Mouse (Mus musculus) urinary bladder, postnatal 36 days (tissue): ENCODE results near the gene Rapgef6.

Experiments
- DNase-seq, 2 experiments: peaks; one replicate each; pipeline ENCODE4 v3.0.0; 2022; ENCODE audit warnings: low spot score in 2 of 2, mixed read lengths in 1 of 2

Rapgef6 gene

DNA sequence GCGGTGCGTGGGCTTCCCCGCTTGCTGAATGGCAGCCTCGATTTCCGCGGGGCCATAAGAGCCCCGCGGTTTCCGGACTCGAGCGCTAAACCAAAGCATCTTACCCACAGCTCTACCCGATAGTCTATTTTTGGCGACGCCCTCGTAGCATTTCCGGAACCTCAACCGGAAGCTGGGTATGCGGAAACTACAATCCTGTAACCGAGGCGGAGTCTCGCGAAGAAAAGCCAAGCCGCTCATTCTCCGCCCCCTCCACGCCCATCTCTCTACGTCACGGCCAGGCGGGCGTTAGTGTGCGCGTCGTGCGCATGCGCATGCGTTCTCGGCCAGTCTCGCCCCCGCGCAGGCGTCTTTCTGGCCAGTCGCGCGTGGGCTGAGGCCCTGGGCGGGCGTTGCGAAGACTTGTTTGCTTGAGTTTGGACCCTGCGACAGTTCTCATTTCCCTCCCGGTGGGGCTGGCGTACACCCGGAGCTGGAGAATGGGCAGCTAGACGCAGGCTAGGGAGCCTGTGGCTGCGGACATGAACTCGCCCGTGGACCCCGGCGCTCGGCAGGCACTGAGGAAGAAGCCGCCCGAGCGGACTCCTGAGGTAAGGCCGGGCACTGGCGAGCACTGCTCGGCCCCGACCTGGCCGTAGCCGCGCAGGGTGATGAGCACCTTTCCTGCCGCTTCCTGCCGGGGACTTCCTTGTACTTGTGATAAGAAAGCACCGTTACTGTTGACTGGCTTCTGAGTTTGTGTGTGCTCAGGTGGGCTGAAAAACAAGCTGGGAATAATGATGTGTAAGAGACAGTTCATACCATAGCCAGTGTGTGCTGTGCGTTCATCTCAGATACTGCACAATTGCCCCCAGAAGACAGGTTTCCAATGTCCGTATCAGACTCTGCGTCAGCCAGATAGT is at the start of gene Rapgef6:
Gene Rapgef6 (plus strand): TSS at position 319 of the 902 bp plus-strand sequence.
- DNase-seq, result peak; percentile 99

DNA sequence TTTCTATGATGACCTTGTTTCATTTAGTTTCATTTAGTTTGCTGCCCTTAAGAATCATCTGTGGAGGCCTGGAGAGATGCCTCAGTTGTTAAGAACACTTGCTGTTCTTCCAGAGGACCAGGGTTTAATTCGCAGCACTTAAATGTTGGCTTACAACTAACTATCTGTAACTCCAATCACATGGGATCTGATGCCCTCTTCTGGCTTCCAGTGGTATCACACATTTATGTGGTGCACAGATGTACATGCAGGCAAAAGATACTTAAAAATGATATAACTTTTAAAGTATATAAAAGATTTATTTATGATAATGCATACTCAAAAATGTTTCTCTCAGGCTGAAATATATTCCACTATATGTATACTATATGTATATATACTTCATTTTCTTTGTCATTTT is 44.2 kb upstream of the Rapgef6 start:
- no peak for DNase-seq

DNA sequence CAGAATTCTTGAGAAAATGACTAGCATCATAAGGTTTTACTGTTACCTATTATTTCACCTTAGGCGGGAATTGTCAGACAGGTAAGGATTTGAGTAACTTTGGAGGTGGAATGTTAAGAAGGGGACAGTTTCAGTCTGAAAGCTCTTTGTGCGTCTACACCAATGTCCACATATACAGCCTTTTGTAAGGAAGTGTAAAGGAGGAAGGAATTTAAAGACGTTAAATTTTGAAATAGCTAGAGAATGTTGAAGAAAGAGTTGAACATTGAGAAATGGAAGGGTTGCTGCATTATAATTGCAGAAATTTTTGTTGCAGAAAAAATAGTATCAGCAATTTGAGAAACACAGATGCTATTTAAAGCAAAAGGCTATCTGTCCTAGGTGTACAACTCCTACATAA is 36.6 kb upstream of the Rapgef6 start:
- DNase-seq, result no peak

DNA sequence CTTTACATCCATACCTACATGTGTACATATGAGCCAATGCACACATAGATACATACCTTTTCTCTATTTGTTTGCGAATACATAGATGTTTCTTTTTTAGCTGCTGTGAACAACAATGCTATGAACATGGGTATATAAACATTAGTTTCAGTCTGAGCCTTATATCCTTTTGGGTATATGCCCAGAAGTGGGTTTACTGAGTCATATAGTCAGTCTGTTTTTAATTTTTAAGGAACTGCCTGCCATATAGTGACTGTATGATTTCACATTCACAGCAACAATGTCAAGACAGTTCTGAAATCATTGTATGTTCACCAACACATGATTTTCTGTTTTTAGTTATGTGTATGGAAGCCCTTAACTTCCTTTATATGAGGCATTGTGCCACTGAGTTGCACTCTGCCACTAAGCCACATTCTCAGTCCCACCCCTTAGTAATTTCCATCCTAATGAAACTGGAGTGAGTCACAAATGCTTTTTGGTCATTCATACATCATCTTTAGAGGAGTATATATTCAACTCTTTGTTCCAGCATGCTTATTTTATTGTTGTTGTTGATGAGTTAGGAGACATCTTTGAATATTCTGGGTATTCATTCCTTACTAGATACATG is 30.6 kb upstream of the Rapgef6 start:
- no peak for DNase-seq

DNA sequence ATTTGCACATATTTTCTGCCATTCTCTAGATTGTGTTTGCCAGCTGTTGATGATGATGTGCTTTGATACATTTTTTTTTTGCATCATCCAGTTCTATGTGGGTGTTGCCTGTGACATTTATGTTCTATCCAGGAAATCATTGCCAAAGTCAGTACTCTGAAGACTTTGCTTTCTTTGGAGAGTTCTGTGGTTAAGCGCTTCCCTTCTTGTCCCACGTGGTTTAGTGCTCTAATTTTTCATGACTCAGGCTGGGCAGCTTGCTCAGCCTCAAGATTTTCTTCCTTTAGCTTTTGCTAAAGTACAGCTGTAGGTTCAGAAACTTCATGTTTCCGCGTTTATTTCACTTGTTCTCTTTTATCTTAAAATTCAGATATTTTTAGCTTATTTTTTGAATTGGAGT is 30.1 kb upstream of the Rapgef6 start:
- DNase-seq, result no peak

DNA sequence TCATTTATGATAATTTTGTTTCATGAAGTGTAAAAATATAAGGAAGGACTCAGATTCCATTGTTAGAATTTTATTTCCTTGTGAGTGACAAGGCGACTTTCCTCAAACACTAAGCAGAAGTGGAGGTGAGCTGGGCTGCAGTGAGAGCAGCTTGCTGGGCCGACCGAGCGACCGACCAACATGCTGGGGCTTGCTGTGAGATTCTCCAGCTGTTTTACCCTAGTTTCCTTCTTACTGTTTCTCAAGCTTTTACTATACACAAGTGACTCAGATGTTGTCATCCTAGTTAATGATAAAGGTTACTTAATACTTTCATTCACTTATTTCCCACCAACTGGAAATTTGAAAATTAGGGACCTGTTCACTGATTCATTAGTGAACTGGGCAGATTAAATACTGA is 22.8 kb upstream of the Rapgef6 start:
- DNase-seq, result peak; percentile 19 to 48

DNA sequence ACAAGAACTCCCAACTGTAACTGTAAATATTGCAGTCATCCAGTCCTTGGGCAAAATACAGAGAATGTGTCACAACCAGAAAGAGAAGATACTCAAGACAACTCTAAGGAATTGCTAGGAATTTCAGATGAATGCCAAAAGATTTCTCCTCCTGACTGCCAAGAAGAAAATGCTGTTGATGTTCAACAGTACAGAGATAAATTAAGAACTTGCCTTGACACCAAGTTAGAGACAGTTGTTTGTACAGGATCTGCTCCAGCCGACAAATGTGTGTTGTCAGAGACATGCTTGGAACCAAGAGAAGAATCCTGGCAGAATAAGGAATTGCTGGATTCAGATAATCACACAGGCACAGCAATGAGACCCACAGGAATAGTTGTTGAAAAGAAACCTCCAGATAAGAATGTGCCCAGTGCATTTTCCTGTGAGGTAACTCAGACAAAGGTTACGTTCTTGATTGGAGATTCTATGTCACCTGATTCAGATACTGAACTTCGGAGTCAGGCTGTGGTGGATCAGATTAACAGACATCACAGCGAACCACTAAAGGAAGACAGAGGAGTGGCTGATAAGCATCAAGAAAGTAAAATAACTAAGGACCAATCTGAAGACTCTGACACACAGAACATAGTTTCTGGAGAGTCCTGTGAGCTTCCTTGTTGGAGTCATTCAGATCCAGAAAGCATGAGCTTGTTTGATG is 20.0 kb upstream of the Rapgef6 start:
- DNase-seq, result peak in 1 of 2 experiments; percentile 5

DNA sequence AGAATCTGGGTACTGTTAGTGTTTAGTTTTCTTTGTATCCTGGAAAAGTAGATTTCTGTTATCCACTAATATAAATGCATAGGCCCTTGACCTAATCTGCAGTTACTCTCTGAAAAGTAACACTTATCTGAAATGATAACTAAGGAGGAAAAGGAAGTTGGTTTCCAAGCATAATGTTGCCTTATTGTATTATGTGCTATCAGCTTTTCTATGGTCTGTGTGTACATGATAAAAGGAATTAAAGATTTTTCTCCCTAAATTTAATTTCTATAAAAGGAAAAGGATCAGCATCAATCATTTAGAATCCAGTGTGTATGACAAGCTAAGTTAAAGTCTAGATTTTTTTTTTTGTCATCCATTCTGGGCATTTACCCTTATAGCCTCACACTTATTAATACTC is 9.1 kb upstream of the Rapgef6 start:
- DNase-seq, result no peak

DNA sequence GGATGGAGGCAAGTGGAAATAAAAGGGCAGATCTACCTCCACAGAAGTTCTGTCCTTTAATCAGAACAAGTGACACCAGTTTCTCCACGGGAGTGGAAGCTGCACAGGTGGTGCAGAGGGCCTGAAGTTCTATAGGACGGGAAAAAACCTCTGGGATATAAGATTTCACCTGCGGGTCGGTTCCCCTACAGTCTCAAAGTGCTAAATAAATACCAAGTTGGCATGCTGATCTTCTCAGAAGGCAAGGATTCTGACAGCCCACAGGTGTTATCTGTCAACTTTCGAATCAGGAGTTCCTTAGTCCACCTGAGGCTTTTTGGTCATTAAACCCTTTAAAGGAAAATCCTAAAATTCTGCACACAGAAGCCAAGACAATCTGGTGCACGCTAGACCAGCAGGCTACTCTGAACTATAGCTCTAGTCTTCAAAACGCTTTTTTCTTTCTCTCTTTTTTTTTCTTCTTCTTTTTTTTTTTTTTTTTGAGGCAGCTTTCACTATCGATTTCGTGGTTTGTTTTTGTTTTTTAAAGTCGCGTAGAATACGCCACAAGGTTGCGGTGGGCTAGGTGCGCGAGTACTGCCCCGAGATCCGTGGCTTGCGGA is 619 bp upstream of the Rapgef6 start:
- no peak for DNase-seq

DNA sequence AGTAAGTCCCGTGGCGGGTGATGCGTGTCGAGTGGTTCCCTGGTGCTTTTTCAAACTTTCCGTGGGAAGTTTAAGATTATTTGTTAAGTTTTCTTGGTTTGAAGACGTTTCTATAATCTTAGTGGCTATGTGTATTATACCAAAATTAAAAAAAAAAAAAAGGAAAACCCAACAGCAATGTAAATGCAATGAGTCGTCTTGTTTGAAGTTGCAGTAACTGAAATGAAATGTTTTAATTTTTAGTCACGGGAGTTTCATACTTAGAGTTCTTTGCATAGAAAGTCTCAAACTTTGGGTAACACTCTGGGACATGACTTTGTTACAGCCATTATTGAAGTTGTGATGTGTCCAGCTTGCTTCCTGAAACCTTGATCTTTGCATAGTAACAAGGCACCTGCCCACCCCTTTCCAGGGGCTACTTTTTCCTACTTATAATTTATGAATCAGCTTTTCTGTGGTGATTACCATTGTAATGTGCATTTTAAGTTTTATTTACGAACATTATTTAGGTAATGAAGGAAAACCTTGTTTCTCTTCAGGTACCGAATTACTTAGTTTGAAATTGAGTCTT is 869 bp downstream of the Rapgef6 start:
- DNase-seq, result no peak

DNA sequence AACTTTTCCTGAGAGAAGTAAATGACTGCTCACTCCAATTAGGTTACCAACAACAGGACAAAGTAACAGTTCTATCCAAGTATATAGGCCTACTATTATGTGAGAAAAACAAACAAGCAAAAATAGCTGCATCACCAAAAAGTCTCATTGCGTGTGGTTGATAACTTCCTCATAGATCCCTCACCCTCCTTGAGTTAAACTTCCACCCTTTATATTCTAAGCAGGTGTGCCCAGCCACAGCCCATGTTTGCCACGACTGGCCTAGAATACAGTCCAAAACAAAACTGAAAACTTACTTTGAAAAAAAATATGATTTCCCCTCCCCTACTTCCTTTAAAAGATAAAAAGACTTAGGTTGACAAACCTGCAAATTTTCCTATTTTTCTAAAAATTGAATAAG is 5.4 kb downstream of the Rapgef6 start:
- no peak for DNase-seq

DNA sequence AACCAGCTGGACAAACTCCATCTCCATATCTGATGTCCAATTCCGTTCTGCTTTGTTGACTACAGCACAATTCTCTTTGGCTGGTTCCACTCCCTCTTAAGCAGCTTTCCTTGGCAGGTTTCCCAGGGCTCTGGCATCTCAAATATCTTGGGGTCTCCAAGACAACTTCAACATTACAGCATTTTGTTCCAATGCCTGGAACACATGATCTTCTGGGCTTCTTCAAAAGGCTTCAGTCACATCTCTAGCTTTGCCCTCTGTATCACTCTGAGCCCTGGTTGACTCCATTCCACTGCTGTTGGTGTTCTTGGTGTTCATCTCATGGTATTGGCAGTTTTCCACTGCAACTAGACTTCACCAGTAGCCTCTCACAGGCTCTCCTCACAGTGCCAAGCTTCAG is 7.7 kb downstream of the Rapgef6 start:
- DNase-seq, result peak in 1 of 2 experiments; percentile 12

DNA sequence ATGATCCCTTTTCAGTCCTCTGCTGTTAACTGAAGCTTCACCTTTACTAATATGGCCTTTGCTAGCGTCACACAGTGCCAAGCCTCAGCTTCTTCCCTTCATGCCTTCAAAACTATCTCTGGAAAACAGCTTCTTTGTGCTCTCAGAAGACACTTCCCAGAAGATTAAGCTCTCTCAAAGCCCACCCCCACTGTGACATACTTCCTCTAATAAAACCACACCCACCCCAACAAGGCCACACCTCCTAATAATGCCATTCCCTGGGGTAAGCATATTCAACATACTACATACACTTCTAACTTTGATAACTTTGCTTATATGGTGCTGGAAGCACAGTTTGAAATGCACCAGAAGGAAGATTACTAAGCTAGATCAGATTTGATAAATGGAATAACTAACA is 8.3 kb downstream of the Rapgef6 start:
- DNase-seq, result no peak

DNA sequence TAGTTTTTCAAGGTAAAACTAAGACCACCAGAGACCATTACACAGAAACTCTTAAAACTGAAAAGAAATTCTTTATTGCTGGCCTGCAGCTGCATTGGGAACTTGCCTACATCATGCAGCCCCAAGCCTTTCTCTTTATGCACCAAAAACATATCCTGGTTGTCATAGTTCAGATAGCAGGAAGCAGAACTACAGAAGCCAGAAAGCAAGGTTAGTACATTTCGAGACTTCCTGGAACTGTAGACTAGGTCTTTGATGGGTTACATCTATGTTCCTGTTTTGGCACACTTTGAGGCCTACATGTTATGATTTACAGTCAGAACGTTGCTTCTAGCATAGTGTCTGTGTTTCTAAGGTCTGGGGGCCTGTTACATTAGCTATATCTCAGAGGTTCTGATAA is 11.2 kb downstream of the Rapgef6 start:
- no peak for DNase-seq

DNA sequence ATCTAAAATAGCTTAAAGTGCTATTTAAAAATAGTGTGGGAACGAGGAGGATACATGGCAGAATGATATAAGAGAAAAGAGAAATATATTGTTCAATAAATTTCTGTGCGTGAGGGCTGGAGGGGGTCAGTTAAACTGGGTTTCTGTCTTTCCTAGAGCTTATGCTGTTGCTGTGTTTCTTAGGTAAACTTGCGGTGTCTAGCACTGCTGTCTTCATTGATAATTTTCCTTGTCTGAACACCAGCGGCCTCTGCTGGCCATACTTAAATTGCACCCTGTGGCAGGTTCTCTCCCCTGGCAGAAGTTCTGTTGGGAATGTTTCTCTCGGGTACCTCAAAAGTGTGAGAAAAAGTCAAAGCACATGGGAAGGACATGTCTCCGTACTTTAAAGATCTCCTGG is 12.2 kb downstream of the Rapgef6 start:
- DNase-seq, result peak; percentile 74

DNA sequence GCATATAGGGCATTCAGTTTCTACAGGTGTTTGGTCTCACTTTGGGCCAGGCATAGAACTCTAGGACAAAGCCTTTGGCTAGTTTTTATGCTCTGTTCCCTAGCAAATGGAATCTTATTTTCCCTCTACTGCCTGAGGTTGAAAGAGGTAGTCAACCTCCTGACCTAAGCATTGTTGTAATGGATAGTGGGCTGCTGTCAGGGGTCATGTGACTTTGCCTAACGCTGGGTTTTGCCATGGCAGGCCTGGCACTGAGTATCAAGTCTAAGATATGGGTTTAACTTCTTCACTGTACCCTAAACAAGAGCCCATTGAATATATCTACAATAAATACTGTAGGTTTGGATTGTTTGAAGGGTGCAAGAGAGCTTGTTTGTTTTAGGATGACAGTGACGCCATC is 16.4 kb downstream of the Rapgef6 start:
- no peak for DNase-seq

DNA sequence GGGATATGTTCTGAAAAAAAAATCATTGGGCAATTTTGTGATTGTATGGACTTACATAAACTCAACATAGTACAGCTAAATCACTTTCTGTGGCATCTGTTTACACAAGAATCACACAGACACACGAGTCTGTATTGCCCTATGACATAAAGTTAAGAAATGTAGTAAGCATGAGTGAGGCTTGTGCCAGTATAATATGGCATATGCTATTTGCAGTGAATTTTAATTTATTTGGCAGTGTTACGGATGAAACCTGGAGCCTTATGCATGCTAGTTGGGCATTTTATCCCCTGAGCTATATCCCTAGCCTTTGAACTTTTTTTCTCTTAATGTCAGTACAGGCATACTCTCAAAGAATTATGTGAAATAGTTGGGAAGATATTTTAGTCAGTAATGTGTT is 16.8 kb downstream of the Rapgef6 start:
- no peak for DNase-seq

DNA sequence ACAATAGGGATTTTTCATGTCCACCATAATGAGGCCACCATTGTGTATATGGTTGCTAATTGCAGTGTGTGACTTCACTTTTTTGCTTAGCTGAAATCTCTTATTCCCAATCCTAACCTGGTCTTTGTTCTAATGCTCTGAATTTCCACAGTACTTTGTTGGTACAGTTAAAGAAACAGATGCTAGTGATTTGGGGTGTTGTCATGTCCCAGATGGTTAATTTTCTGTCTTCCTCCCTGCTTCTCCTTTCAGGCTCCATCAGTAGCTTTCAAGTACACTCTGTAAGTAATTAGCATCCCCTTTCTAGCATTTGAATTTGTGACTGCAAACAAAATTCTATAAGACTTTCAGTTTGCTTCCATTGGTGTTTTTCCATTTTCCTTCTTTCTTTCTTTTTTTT is 17.7 kb downstream of the Rapgef6 start:
- no peak for DNase-seq

DNA sequence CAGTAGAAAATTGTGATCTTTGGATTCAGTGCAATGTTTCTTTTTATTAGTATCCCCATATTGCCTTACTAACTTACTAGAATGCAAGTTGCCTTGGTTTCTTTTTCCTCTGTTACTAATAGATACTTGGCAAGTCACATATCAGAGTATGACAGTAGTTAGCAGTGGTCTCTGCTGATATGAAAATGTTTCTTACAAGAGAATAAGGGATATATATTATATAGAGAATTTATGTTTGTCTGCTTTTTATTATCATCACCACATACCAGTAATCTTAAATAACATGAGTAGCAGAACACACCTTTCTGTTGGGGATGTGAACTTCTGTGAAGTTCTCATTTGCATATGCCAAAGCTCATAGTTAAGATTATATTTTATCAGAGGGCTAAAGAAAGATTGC is 19.8 kb downstream of the Rapgef6 start:
- no peak for DNase-seq

DNA sequence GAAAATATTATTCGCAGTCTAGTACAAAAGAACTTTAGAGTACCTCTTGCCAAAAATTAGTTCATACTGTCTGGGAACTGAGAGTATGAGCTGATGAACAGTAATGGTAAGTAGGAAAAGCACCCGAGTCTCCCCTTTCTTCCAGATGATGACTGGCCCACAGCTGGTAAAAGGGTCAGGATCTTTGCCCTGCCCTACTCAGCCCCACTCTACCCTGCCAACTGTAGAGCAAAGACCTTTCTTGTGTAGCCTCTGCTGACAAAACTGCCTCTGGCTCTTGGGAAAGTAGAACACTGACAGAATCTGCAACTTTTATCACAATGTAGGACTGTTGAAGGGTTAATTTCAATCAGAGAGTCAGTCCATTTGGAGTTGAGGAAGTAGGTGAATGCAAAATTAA is 32.3 kb downstream of the Rapgef6 start:
- DNase-seq, result no peak

DNA sequence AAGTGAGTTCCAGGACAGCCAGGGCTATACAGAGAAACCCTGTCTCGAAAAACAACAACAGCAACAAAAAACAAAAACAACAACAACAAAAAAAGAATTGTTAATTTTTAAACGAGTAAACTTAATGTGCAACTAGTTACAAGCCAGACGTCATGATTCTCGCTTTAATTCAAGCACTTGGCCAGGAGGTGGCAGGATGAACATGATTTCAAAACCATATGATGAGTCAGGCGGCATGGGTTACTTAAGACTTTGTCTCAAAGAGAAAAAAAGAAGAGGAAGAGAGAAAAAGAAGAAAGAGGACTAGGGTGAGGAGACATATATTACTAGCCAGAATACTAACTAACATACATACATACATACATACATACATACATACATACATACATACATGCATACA is 40.1 kb downstream of the Rapgef6 start:
- peak in 1 of 2 experiments; percentile 11 for DNase-seq

DNA sequence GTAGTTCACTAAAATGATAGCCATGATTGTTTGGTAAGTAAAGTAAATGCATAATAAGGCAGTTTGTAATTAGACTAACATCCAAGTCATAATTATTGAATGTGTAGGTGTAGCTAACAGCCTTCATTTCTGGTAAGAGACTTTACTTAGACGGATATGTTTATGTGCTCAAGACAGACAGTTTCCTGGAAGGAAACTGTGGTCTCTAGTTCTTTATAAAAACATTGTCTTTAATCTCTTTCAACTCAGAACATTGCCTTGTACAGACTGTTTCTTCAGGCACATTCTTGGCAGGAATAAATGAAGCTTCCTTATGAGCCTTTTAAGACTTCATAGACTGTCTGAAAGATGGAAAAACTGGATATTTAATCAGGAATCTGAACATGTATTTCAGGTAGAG is 45.3 kb downstream of the Rapgef6 start:
- no peak for DNase-seq
